Mouse (Mus musculus) layer of hippocampus, adult 11-12 months (tissue): Measurements from ENCODE around the gene Tmem38b.

Experiments
- DNase-seq: peaks from one replicate; pipeline ENCODE4 v3.0.0; 2022; ENCODE audit warnings: low spot score

Gene Tmem38b

GRCm38 (mm10) chr4:53830016-53830415, 4.2 kb downstream of the Tmem38b start:
- peak; percentile 34 for DNase-seq

DNA sequence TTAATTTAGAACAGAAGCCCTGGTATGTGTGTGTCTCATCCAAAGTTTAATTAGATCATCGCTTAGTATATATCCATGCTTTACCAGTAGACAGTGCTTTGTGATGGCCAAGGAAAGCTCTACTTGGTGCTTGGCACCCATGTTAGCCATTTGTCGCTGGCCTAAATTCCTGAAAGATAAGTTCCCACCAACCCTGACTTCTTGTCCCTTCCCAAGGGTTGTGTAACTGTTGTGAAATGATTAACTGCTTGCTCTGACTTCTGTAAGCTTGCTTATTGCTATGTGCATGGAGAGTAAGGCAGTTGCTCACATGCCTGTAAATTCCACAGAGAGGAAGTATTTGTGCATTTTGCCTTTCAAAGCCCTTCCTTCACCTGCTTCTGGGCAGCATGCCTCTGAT, 4.7 kb downstream of the Tmem38b start:
- DNase-seq: no peak

DNA sequence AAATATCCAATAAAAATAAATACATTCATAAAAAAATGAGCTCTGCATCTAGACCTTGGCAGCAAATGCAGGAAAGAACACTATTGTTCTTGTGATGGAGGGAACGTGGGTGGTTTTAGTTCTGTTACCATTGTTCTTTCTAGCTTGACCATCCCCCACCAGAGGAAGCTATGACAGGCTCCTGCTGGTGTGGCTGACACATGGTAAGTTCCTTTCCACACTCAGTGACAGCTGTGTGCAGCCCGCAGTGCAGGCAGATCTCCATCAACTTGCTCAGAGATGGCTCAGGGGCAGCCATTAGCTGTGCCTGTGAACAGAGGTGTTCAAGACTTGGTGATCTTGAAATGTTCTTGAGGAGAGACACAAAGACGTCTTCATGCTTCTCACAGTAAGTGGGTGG, 6.5 kb downstream of the Tmem38b start:
- peak; percentile 63 for DNase-seq

GRCm38 (mm10) chr4:53836978-53837377, 11.1 kb downstream of the Tmem38b start:
- DNase-seq: no peak

- no peak for DNase-seq
These were observed 14.5 kb downstream of the Tmem38b start for GRCm38 (mm10) chr4:53840158-53840870.

- DNase-seq: peak; percentile 34
These were observed 17.7 kb downstream of the Tmem38b start for GRCm38 (mm10) chr4:53843553-53843952.

DNA sequence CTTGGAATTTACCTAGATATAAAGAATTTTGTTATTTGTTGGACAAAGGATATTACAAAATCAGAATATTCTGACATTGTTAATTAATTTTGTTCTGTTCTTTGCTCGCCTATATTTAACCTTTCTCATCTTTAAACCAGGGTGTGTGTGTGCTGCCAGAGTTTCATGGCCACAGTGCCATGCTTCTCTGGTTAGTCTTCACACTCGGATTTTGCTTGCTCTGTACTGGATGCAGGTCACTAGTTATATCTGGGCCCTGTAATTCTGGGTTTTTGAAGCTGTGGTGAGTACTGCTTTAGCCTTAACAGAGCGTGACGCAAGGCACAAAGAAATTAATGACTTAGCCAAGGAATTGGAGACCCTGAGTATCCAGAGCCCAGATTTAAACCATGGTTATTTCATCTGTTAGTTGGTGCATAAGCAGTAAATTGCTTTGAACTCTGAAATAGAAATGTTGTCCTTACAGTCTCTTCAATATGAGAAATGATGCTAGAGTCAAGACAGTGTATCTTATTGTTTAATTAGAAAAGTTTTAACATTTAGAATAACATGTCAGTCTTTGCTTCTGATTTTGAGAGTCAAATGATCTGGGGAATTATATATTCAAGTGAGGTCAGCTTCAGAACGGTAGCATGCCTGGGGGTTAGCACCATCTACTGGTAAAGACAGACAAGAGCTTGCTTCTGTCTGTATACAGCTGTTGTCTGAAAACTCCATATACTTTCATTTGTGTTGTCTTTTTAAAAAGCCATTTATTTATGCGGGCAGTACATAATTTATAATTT, 19.2 kb downstream of the Tmem38b start:
- peak; percentile 60 for DNase-seq

GRCm38 (mm10) chr4:53845656-53846055, 19.8 kb downstream of the Tmem38b start:
- no peak for DNase-seq

DNA sequence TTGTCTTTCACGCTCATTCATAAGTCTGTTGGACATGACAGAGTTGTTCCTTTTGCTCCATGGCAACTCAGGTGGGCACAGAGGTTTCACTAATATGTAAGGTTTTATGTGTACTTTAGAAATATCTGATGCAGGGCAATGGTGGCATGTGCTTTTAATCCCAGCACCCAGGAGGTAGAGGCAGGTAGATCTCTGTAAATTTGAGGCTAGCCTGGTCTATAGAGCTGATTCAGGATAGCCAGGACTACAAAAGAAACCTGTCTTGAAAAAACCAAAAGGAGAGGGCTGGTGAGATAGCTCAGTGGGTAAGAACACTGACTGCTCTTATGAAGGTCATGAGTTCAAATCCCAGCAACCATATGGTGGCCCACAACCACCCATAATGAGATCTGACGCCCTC, 20.5 kb downstream of the Tmem38b start:
- no peak for DNase-seq

GRCm38 (mm10) chr4:53847541-53847940, 21.7 kb downstream of the Tmem38b start:
- DNase-seq: no peak

- DNase-seq: no peak
These were observed 22.5 kb downstream of the Tmem38b start for GRCm38 (mm10) chr4:53848308-53848707.

- no peak for DNase-seq
These were observed 23.0 kb downstream of the Tmem38b start for GRCm38 (mm10) chr4:53848816-53849215.

DNA sequence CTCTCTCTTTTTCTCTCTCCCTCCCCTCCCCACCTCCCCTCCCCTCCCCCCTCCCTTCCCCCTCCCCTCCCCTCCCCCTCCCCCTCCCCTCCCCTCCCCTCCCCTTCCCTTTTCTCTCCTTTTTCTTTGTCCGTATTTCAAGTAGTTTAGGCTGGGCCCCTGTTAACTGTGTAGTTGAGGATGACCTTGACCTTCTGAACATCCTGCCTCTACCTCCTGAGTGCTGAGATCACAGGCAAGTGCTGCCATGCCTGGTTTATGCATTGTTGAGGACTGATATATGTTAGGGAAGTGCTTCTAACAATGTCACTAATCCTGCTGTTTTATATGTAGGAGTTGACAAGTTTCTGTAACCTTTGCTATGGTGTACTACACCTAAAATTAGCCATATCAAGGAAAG, 24.0 kb downstream of the Tmem38b start:
- no peak for DNase-seq

GRCm38 (mm10) chr4:53853333-53853732, 27.5 kb downstream of the Tmem38b start:
- no peak for DNase-seq

- DNase-seq: no peak
These were observed 34.1 kb downstream of the Tmem38b start for GRCm38 (mm10) chr4:53859944-53860343.

GRCm38 (mm10) chr4:53862101-53862500, 36.3 kb downstream of the Tmem38b start:
- no peak for DNase-seq

DNA sequence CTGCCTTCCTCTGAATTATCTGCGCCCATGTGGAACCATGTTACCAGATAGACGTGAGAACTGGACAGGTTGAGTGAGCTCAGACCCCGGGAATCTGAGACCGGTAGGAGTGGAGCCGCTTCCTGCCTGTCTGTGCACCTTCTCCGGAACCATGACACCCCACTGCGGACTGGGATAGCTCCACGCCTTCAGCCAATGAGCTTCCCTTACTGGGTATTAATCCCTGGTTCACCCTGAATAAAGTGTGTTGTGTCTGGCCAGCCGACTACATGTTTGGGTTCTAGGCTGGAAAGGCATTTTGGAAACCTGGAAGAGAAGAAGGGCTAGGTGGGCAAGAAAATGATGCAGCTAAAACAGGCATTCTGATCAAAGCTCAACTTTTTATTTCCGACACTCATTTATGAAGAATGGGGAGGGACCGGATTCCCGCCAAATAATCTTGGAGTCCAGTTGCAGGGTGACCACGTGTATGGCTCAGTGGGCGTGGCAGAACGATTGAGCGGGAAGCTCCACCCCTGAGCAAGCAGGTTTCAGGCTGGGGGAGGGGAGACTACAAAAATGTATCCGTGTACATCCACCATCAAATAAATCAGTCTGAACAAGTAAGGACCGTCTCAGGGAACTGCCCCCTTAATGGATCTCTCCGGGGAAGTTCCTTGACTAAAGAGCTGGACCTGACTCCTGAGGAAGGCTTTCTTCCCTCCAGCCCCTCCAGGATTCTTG, 38.4 kb downstream of the Tmem38b start:
- no peak for DNase-seq

- no peak for DNase-seq
These were observed 40.6 kb downstream of the Tmem38b start for GRCm38 (mm10) chr4:53866459-53866858.

DNA sequence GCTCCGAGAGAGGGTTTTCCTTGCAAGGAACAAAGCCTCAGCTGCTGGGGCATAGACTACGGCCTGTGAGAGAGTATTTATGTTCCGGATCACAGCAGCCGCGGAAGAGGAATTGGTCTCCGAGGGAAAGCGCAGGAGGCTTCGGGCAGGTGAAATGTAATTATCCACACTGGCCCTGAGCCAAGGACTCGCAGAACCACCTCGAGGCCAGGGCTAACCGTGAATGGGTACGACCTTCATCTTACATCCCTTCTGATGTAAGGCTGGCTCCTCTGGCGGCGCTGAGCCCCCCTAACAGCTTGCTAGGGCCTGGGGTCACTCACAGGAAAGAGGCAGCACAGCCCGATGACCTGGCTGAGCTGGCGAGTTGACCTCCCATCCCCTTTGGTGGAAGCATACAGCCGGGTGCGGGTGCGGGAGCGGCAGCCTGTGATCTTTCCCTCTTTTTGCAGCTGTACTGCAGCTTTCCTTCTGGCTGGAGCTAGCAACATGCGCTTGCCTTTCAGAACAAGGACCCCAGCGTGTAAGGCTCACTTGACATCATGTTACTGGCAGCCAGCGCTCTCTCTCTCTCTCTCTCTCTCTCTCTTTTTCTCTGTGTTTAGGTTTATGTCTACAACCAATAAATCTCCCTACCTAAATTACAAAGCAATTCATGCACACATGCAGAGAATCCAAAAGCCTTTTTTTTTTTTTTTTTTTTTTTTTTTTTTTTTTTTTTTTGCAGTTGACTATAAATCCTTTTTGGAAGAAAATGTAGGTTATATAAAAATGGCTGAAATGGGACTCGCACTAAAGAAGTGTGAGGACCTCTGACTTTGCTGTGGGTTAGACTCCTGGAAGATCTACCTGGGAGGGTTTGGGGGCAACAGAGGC, 52.9 kb downstream of the Tmem38b start:
- DNase-seq: no peak

- no peak for DNase-seq
These were observed 57.3 kb downstream of the Tmem38b start for GRCm38 (mm10) chr4:53882921-53883682.
